In the genomic region with DNA sequence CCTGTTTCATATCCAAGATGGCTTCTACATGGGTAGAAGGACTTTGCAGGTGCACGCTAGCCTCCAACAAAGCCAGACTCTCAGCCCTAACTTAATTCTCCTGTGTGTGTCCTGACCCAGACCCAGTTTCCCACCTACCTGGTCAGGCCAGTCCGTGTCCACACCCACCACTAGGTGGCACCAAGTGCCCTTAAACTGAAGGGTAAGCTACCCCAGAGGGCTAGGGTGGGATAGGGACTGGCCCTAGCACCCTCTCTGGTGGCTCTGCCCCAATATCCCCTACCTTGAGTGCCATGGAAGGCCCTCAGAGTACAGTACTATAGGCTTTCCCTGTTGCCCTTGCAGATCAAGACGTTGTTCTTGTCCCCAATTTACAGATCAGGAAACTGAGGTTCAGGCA, we compare ENCODE assay signal across 10 mouse cellular contexts.
DNase-seq lines count a peak whose midpoint lies in the region; ATAC-seq and TF ChIP-seq lines count a peak whose summit lies in the region.
"Had no signal": no experiment of that assay in that cellular context is flagged by ENCODE, and none has a peak within 500 bp of the region (broad histone marks: within the 10 kb centered on the region; RNA-seq: fewer than 3 reads in every experiment).

No protein-coding gene starts in this region.

- H3K4me2 ChIP-seq in neural tube, embryonic 11.5 days (ENCODE audit: low read depth) = no peak overlapping the region
- H3K4me2 ChIP-seq in intestine, embryonic 14.5 days (ENCODE audit: low read length) = no peak overlapping the region
- H3K4me2 ChIP-seq in lung, embryonic 16.5 days (ENCODE audit: low read depth, low read length) = no peak overlapping the region
- H3K4me2 ChIP-seq: heart, embryonic 15.5 days had no signal

- no peak overlapping the region for H3K4me3 ChIP-seq in cerebellum, adult 2 months (replicated peaks; ENCODE audit: insufficient read depth, low read depth, low read length)
- H3K4me3 ChIP-seq in neural tube, embryonic 11.5 days (ENCODE audit: low read depth, low read length) = no peak overlapping the region
- H3K4me3 ChIP-seq in cortical plate, adult 2 months (ENCODE audit: insufficient read depth, low read length) = no peak overlapping the region
- no peak overlapping the region for H3K4me3 ChIP-seq in intestine, embryonic 14.5 days (ENCODE audit: low read depth, low read length)
- H3K4me3 ChIP-seq in lung, embryonic 16.5 days (ENCODE audit: low read length) = no peak overlapping the region
- H3K4me3 ChIP-seq in small intestine, adult 2 months (ENCODE audit: low read depth, low read length) = no peak overlapping the region
- H3K4me3 ChIP-seq: heart, embryonic 15.5 days had no signal

- H3K27ac ChIP-seq in cerebellum, adult 2 months (ENCODE audit: insufficient read depth, low read length) = no peak overlapping the region
- H3K27ac ChIP-seq in neural tube, embryonic 11.5 days (ENCODE audit: low read depth, low read length) = no peak overlapping the region
- no peak overlapping the region for H3K27ac ChIP-seq in cortical plate, adult 2 months (ENCODE audit: insufficient read depth, low read length)
- H3K27ac ChIP-seq in intestine, embryonic 14.5 days (ENCODE audit: low read depth) = no peak overlapping the region
- H3K27ac ChIP-seq in lung, embryonic 16.5 days (ENCODE audit: low read length) = no peak overlapping the region
- no peak overlapping the region for H3K27ac ChIP-seq in small intestine, adult 2 months (ENCODE audit: insufficient read depth, low read depth, low read length)
- H3K27ac ChIP-seq: heart, embryonic 15.5 days had no signal

- no peaks in the 10 kb centered on the region for H3K9me3 ChIP-seq in neural tube, embryonic 11.5 days (ENCODE audit: control insufficient read depth, low read length)
- H3K9me3 ChIP-seq in intestine, embryonic 14.5 days (ENCODE audit: control insufficient read depth, low read length) = no peaks in the 10 kb centered on the region
- H3K9me3 ChIP-seq in lung, embryonic 16.5 days (ENCODE audit: control insufficient read depth, low read length) = no peaks in the 10 kb centered on the region
- H3K9me3 ChIP-seq: heart, embryonic 15.5 days had no signal

- H3K4me1 ChIP-seq in cerebellum, adult 2 months (ENCODE audit: control insufficient read depth, insufficient read depth, low read length) = no peaks in the 10 kb centered on the region
- no peaks in the 10 kb centered on the region; the same call in none of the 2 replicates for H3K4me1 ChIP-seq in neural tube, embryonic 11.5 days (ENCODE audit: control insufficient read depth, insufficient read depth, low read length)
- H3K4me1 ChIP-seq in cortical plate, adult 2 months (ENCODE audit: control insufficient read depth, insufficient read depth, low read length) = no peaks in the 10 kb centered on the region
- H3K4me1 ChIP-seq in intestine, embryonic 14.5 days (replicated peaks; ENCODE audit: control insufficient read depth, insufficient read depth, low read length) = peaks cover 9% of the 10 kb centered on the region
- peaks cover 10% of the 10 kb centered on the region for H3K4me1 ChIP-seq in lung, embryonic 16.5 days (replicated peaks; ENCODE audit: control insufficient read depth, insufficient read depth, low read length)
- peaks cover 6% of the 10 kb centered on the region; the same call in 1 of the 2 replicates for H3K4me1 ChIP-seq in small intestine, adult 2 months (ENCODE audit: control insufficient read depth, insufficient read depth, insufficient read length, low read length)
- H3K4me1 ChIP-seq: heart, embryonic 15.5 days had no signal

- no peak overlapping the region for H3K9ac ChIP-seq in neural tube, embryonic 11.5 days (ENCODE audit: low read length)
- H3K9ac ChIP-seq in intestine, embryonic 14.5 days (ENCODE audit: low read length) = no peak overlapping the region
- no peak overlapping the region for H3K9ac ChIP-seq in lung, embryonic 16.5 days (ENCODE audit: low read length)
- H3K9ac ChIP-seq: heart, embryonic 15.5 days had no signal

- peak in 1 of 2 experiments; percentile 22 for DNase-seq in cerebellum, adult 2 months
- no peak for DNase-seq in cerebellum, adult 11 months
- DNase-seq in neural tube, embryonic 11.5 days (ENCODE audit: low spot score) = peak; percentile 67
- DNase-seq in neural tube, embryonic 10.5 days (ENCODE audit: extremely low spot score, low spot score) = no peak
- no peak for DNase-seq in intestine, embryonic 14.5 days (ENCODE audit: low spot score)

- TF ChIP-seq CTCF in cerebellum, adult 2 months (IDR thresholded peaks at IDR 0.05; ENCODE audit: borderline replicate concordance, insufficient read depth, low read depth, low read length) = peak; percentile 67
- peak; percentile 74 for TF ChIP-seq CTCF in cortical plate, adult 2 months (IDR thresholded peaks at IDR 0.05; ENCODE audit: extremely low read depth, insufficient read depth, low read length)
- TF ChIP-seq CTCF in small intestine, adult 2 months (IDR thresholded peaks at IDR 0.05; ENCODE audit: extremely low read depth, insufficient read length, insufficient replicate concordance, low read depth, low read length) = peak; percentile 67; the same call in 1 of the 2 replicates

- H3K36me3 ChIP-seq in neural tube, embryonic 11.5 days (ENCODE audit: control insufficient read depth, insufficient read depth, low read length) = no peaks in the 10 kb centered on the region
- H3K36me3 ChIP-seq in intestine, embryonic 14.5 days (ENCODE audit: control insufficient read depth, insufficient read depth, low read length) = no peaks in the 10 kb centered on the region
- H3K36me3 ChIP-seq in lung, embryonic 16.5 days (ENCODE audit: control insufficient read depth, insufficient read depth, low read length) = no peaks in the 10 kb centered on the region
- no peaks in the 10 kb centered on the region for H3K36me3 ChIP-seq in small intestine, adult 2 months (ENCODE audit: control insufficient read depth, insufficient read depth, low read length)
- H3K36me3 ChIP-seq: heart, embryonic 15.5 days had no signal

- 40% methylated on average over 3 of the region's 3 CpGs for WGBS in cerebellum, adult 2 months
- WGBS in neural tube, embryonic 11.5 days = 42% methylated on average over 3 of the region's 3 CpGs
- 36% methylated on average over 3 of the region's 3 CpGs for WGBS in intestine, embryonic 14.5 days
- WGBS in lung, embryonic 16.5 days = 46% methylated on average over 3 of the region's 3 CpGs
- 48% methylated on average over 3 of the region's 3 CpGs for WGBS in small intestine, adult 2 months

- no peaks in the 10 kb centered on the region for H3K27me3 ChIP-seq in cerebellum, adult 2 months (ENCODE audit: control insufficient read depth, insufficient read depth, low read length)
- H3K27me3 ChIP-seq in neural tube, embryonic 11.5 days (ENCODE audit: control insufficient read depth, insufficient read depth, low read length) = no peaks in the 10 kb centered on the region
- 0 out of 2 replicates have a peak, but pooled peaks cover 17% of the 10 kb centered on the region for H3K27me3 ChIP-seq in intestine, embryonic 14.5 days (replicated peaks; ENCODE audit: control insufficient read depth, insufficient read depth, low read length)
- H3K27me3 ChIP-seq in lung, embryonic 16.5 days (ENCODE audit: control insufficient read depth, insufficient read depth, low read depth, low read length) = no peaks in the 10 kb centered on the region
- 0 out of 2 replicates have a peak, but pooled peaks cover 3% of the 10 kb centered on the region for H3K27me3 ChIP-seq in small intestine, adult 2 months (ENCODE audit: control insufficient read depth, insufficient read depth, low read length)

- ATAC-seq in neural tube, embryonic 11.5 days (ENCODE audit: insufficient read depth, low FRiP score, low TSS enrichment) = peak; percentile 55; the same call in 1 of the 2 replicates
- ATAC-seq in intestine, embryonic 14.5 days (replicated peaks; ENCODE audit: low FRiP score, low TSS enrichment, low read depth) = peak; percentile 50; the same call in 1 of the 2 replicates
- ATAC-seq in lung, embryonic 16.5 days (ENCODE audit: low read depth) = peak; percentile 45; the same call in 1 of the 2 replicates
- ATAC-seq: Patski had no signal

- TF ChIP-seq POLR2A in cerebellum, adult 2 months (IDR thresholded peaks at IDR 0.05; ENCODE audit: borderline replicate concordance, insufficient read depth, low read length) = no peak
- no peak for TF ChIP-seq POLR2A in cortical plate, adult 2 months (IDR thresholded peaks at IDR 0.05; ENCODE audit: extremely low read depth, insufficient read depth, low read length)
- TF ChIP-seq POLR2A in small intestine, adult 2 months (IDR thresholded peaks at IDR 0.05; ENCODE audit: low read depth, low read length) = no peak
